Mouse (Mus musculus) midbrain, embryonic 11.5 days (tissue): ENCODE results near the gene Prkci. TPM values are rescaled to one million over a fixed set of nuclear protein-coding genes. Genes with fewer than 3 reads are reported as not detected.
A peak's percentile ranks its signal among the peaks of the same experiment; 100 is the strongest.

Source experiments
- ATAC-seq: fragments of 200-750 bp; cut with Nextera tagmentation; 2 replicates; pipeline ENCODE4 v1.8.0; 2017; ENCODE audit warnings: moderate TSS enrichment, moderate library complexity; ENCODE audit not compliant: low FRiP score
- DNase-seq: peaks from one replicate; pipeline ENCODE4 v3.0.0; 2015; ENCODE audit warnings: low spot score; ENCODE audit errors: missing footprints
- H3K27ac ChIP-seq: fragments of 300-500 bp; sonication (generic); 2 replicates; pipeline ENCODE4 v1.5.1; 2014; ENCODE audit warnings: low read depth, low read length
- H3K27me3 ChIP-seq: fragments of 300-500 bp; sonication (generic); 2 replicates; pipeline ENCODE4 v1.6.1; 2014; ENCODE audit warnings: mild to moderate bottlenecking, low read length, moderate library complexity, mixed read lengths; ENCODE audit not compliant: control insufficient read depth, insufficient read depth
- H3K36me3 ChIP-seq: fragments of 300-500 bp; sonication (generic); 2 replicates; pipeline ENCODE4 v1.6.1; 2014; ENCODE audit warnings: mild to moderate bottlenecking, low read length, moderate library complexity, mixed read lengths; ENCODE audit not compliant: control insufficient read depth, insufficient read depth
- H3K4me1 ChIP-seq: fragments of 300-500 bp; sonication (generic); 2 replicates; pipeline ENCODE4 v1.6.1; 2014; ENCODE audit warnings: low read length; ENCODE audit not compliant: control insufficient read depth, insufficient read depth
- H3K4me2 ChIP-seq: fragments of 300-500 bp; sonication (generic); 2 replicates; pipeline ENCODE4 v1.6.1; 2014; ENCODE audit warnings: mild to moderate bottlenecking, moderate library complexity
- H3K4me3 ChIP-seq: fragments of 300-500 bp; sonication (generic); 2 replicates; pipeline ENCODE4 v1.5.1; 2014; ENCODE audit warnings: low read depth, low read length
- H3K9ac ChIP-seq: fragments of 300-500 bp; sonication (generic); 2 replicates; pipeline ENCODE4 v1.6.1; 2014; ENCODE audit warnings: low read length
- H3K9me3 ChIP-seq: fragments of 300-500 bp; sonication (generic); 2 replicates; pipeline ENCODE4 v1.6.1; 2016; ENCODE audit warnings: low read length; ENCODE audit not compliant: control insufficient read depth
- WGBS: fragments of 180-500 bp; shearing (Covaris S2); extraction: QIAGEN DNeasy Blood & Tissue Kit; methylation state at CpG from one replicate; pipeline ENCODE4 v1.1.7; 2014; 5-methylcytosine and 5-hydroxymethylcytosine counted together
- polyA plus RNA-seq: library from polyadenylated mRNA; unstranded; fragments of >200 nt; fragmentation: Nextera tagmentation; extraction: Ambion mirVana; gene quantifications from 2 replicates; pipeline ENCODE4 v1.2.1, GENCODE M21; 2014

The Prkci gene
- polyA plus RNA-seq, 1 experiment from 2014 or later = 37.9 TPM

- Histone ChIP-seq H3K27me3 (no peaks in the 10 kb centered on the region), H3K4me3 (no peak overlapping the region), H3K4me1 (no peaks in the 10 kb centered on the region), H3K4me2 (no peak overlapping the region), H3K9ac (no peak overlapping the region), H3K9me3 (no peaks in the 10 kb centered on the region), H3K27ac (no peak overlapping the region), H3K36me3 (no peaks in the 10 kb centered on the region)
- ATAC-seq (no peak), DNase-seq (no peak)
- WGBS = 70% methylated on average over 7 of the region's 7 CpGs
Observed at GRCm38 (mm10) chr3:31050375-31050774, 54.8 kb downstream of the Prkci start.

DNA sequence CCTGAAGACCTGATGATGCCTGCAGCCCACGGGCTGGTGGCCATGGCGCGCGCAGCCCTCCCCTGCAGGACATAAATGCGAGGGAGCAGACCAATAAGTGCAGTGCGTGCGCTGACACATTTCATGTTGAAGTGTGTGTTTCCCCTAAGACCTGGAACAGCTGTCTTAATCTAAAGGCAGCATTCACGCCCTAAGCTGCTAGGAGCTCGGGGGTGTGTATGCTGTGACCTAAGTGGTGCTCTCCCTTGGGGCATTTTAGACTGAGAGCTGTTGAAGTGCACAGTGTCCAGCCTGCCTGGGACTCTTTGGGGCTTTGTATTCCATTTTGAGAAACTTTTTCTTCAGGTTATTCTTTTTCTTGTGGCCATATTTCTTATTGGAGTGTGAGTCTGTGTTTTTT lies 56.2 kb downstream of the Prkci start:
- no peaks in the 10 kb centered on the region; the same call in 1 of the 2 replicates for H3K4me1 ChIP-seq
- ATAC-seq (no peak), DNase-seq (no peak)
- H3K27me3 ChIP-seq = no peaks in the 10 kb centered on the region
- no peak overlapping the region for H3K9ac ChIP-seq
- H3K27ac ChIP-seq = no peak overlapping the region
- H3K36me3 ChIP-seq = no peaks in the 10 kb centered on the region
- 87% methylated on average over 9 of the region's 9 CpGs for WGBS
- H3K9me3 ChIP-seq = no peaks in the 10 kb centered on the region
- H3K4me3 ChIP-seq = no peak overlapping the region
- no peak overlapping the region for H3K4me2 ChIP-seq

GRCm38 (mm10) chr3:31053191-31053590 lies 57.6 kb downstream of the Prkci start:
- Histone ChIP-seq H3K27ac (no peak overlapping the region), H3K4me1 (peaks cover 2% of the 10 kb centered on the region; the same call in 1 of the 2 replicates), H3K4me3 (no peak overlapping the region), H3K4me2 (no peak overlapping the region), H3K9ac (no peak overlapping the region), H3K36me3 (no peaks in the 10 kb centered on the region), H3K9me3 (no peaks in the 10 kb centered on the region), H3K27me3 (no peaks in the 10 kb centered on the region)
- DNase-seq (no peak), ATAC-seq (no peak)
- WGBS = 92% methylated on average over 9 of the region's 9 CpGs

- Histone ChIP-seq H3K27me3 (no peaks in the 10 kb centered on the region), H3K36me3 (no peaks in the 10 kb centered on the region), H3K9me3 (no peaks in the 10 kb centered on the region), H3K9ac (no peak overlapping the region), H3K4me1 (peaks cover 2% of the 10 kb centered on the region; the same call in 1 of the 2 replicates), H3K4me2 (no peak overlapping the region), H3K27ac (no peak overlapping the region), H3K4me3 (no peak overlapping the region)
- ATAC-seq (no peak), DNase-seq (no peak)
- WGBS = 94% methylated on average over 8 of the region's 8 CpGs
Observed at GRCm38 (mm10) chr3:31054888-31055287, 59.3 kb downstream of the Prkci start.

DNA sequence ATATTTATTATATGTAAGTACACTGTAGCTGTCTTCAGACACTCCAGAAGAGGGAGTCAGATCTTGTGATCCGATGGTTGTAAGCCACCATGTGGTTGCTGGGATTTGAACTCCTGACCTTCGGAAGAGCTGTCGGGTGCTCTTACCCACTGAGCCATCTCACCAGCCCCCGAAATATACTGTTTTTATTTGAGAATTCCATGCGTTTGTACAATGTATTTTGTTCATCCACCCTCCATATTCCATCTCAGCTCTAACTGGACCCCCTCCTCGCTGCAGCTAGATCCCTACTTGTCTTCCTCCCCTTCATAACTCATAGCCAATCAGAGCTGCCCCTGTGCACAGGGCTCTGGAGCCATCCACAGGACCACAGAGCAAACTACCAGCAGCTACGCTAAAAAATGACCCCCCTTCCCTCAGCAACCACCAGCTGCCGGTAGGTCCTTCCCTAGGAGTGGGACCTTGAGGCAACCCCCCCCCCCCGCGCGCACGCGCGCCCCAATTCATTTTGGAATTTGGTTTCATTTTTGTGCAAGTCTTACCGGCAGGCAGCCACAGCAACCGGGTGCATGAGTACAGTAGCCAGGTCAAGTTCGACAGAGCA lies 60.6 kb downstream of the Prkci start:
- peak overlapping the region; percentile 28; the same call in 1 of the 2 replicates for H3K4me3 ChIP-seq
- peaks cover 2% of the 10 kb centered on the region; the same call in 1 of the 2 replicates for H3K4me1 ChIP-seq
- peak; percentile 60 for ATAC-seq
- H3K9ac ChIP-seq = no peak overlapping the region
- peak overlapping the region; percentile 27 for H3K4me2 ChIP-seq
- H3K27ac ChIP-seq = no peak overlapping the region
- no peaks in the 10 kb centered on the region for H3K36me3 ChIP-seq
- WGBS = 34% methylated on average over 17 of the region's 17 CpGs
- H3K27me3 ChIP-seq = no peaks in the 10 kb centered on the region
- DNase-seq = peak; percentile 88
- H3K9me3 ChIP-seq = no peaks in the 10 kb centered on the region

DNA sequence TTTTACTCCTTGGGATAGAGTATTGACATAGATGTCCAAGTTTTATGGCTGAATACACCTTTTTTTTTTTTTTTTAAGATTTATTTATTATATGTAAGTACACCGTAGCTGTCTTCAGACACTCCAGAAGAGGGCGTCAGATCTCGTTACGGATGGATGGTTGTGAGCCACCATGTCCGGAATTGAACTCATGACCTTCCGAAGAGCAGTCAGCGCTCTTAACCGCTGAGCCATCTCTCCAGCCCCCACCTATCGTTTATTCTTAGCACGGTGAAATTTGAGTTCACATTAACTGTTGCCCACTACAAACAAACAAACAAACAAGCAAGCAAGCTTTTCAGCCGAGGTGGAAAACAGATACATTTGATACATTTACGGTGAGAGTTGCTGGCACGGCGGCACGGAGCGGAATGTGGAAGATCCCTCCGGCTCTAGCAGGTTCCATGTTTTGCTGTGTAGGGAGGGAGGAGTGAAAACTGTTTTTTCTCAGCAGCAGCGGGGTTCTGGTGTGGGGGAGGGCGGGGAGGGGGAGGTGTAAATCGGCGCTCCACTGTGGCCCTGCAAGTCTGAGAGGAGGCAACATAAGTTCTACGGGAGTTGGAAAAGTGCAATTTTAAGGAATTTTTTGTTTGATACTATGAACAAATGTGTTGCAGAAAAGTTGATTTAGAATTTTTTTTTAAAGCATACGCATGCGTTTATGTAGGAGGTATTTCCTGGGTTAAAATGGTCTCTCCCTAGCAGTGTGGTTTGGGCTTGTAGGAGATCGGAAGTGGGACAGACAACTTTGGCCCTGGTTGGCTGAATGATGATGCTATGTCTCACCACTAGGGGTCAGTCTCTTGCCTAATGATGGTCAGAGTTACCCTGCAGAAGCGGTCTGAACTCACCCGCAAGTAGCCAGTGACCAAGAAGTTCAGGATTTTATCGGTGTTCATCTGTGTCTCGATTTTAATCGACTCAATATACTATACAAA lies 61.4 kb downstream of the Prkci start:
- Histone ChIP-seq H3K27ac (no peak overlapping the region), H3K4me1 (peaks cover 2% of the 10 kb centered on the region; the same call in 1 of the 2 replicates), H3K9ac (peak overlapping the region; percentile 57), H3K36me3 (no peaks in the 10 kb centered on the region), H3K4me3 (peak overlapping the region; percentile 28), H3K27me3 (no peaks in the 10 kb centered on the region), H3K9me3 (no peaks in the 10 kb centered on the region), H3K4me2 (peak overlapping the region; percentile 44)
- peak; percentile 90 for ATAC-seq
- 6% methylated on average over 30 of the region's 30 CpGs for WGBS
- DNase-seq = peak; percentile 96

DNA sequence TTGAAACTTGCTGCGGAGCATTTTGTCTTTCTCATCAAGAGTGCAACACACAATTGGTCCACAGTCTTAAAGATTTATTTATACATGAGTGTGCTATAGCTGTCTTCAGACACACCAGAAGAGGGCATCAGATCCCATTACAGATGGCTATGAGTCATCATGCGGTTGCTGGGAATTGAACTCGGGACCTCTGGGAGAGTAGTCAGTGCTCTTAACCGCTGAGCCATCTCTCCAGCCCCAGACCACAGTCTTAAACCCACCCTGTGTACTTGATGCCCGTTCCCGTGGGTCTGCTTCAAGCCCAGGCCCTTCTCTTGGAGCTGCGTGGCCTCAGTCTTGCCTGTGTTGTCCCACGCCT lies 65.2 kb downstream of the Prkci start:
- H3K27ac ChIP-seq = no peak overlapping the region
- H3K4me3 ChIP-seq = no peak overlapping the region
- no peaks in the 10 kb centered on the region for H3K9me3 ChIP-seq
- no peaks in the 10 kb centered on the region for H3K36me3 ChIP-seq
- no peak overlapping the region for H3K9ac ChIP-seq
- peaks cover 2% of the 10 kb centered on the region; the same call in 1 of the 2 replicates for H3K4me1 ChIP-seq
- no peaks in the 10 kb centered on the region for H3K27me3 ChIP-seq
- whole genome bisulfite sequencing = 86% methylated on average over 8 of the region's 8 CpGs
- no peak for DNase-seq
- no peak for ATAC-seq
- H3K4me2 ChIP-seq = no peak overlapping the region

- DNase-seq (no peak), ATAC-seq (no peak)
- no peak overlapping the region for H3K9ac ChIP-seq
- no peak overlapping the region for H3K4me3 ChIP-seq
- H3K4me2 ChIP-seq = no peak overlapping the region
- no peaks in the 10 kb centered on the region for H3K27me3 ChIP-seq
- no peaks in the 10 kb centered on the region for H3K36me3 ChIP-seq
- no peak overlapping the region for H3K27ac ChIP-seq
- 78% methylated on average over 20 of the region's 20 CpGs for WGBS
- H3K9me3 ChIP-seq = no peaks in the 10 kb centered on the region
- H3K4me1 ChIP-seq = peaks cover 2% of the 10 kb centered on the region; the same call in 1 of the 2 replicates
Observed at GRCm38 (mm10) chr3:31061103-31061785, 65.7 kb downstream of the Prkci start.

DNA sequence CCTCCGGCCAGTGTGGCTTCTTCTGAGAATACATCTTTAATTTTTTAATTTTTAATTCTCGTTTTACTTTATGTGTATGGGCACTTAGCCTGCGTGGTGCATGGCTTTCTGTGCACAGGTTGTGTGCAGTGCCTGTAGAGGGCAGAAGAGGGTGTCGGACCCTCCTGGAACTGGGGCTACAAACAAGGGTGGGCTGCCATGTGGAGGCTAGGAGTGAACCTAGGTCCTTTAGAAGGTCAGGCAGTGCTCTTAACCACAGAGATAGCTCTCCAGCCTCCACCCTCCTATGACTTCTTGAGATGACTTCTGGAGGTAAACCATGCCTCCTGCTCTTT lies 66.2 kb downstream of the Prkci start:
- Histone ChIP-seq H3K27ac (no peak overlapping the region), H3K9ac (no peak overlapping the region), H3K4me1 (0 out of 2 replicates have a peak, but pooled peaks cover 2% of the 10 kb centered on the region), H3K27me3 (no peaks in the 10 kb centered on the region), H3K9me3 (no peaks in the 10 kb centered on the region), H3K36me3 (no peaks in the 10 kb centered on the region), H3K4me3 (no peak overlapping the region), H3K4me2 (no peak overlapping the region)
- DNase-seq (no peak), ATAC-seq (no peak)
- WGBS = 84% methylated on average over 4 of the region's 4 CpGs
